Mouse (Mus musculus) brain, embryonic 14.5 days (tissue): ENCODE results near the gene Pkn3.

Experiments
- CTCF ChIP-seq: fragments of 200-500 bp; IDR thresholded peaks from 2 replicates; pipeline ENCODE4 v1.5.1; 2012; ENCODE audit warnings: inconsistent platforms, mild to moderate bottlenecking, moderate library complexity, borderline replicate concordance; ENCODE audit not compliant: insufficient read depth, insufficient read length; ENCODE audit errors: extremely low read depth
- POLR2A ChIP-seq: fragments of 200-500 bp; IDR thresholded peaks from 2 replicates; pipeline ENCODE4 v1.6.1; 2012; ENCODE audit warnings: mild to moderate bottlenecking, inconsistent platforms, borderline replicate concordance; ENCODE audit not compliant: poor library complexity, insufficient read depth, insufficient read length, severe bottlenecking; ENCODE audit errors: extremely low read depth

GRCm38 (mm10) chr2:30063791-30064190 is 13.7 kb upstream of the Pkn3 start:
- TF ChIP-seq CTCF = no peak
- no peak for TF ChIP-seq POLR2A
